Comparison of ENCODE assay signal across 8 mouse cellular contexts in genomic region chr11:106737178-106737621, GRCm38 (mm10). TPM values are rescaled to one million over a fixed set of nuclear protein-coding genes. Genes with fewer than 3 reads are reported as not detected.
DNase-seq lines count a peak whose midpoint lies in the region; ATAC-seq and TF ChIP-seq lines count a peak whose summit lies in the region.

No protein-coding gene starts in this region.

- no peaks in the 10 kb centered on the region for H3K9me3 ChIP-seq in embryonic facial prominence, embryonic 15.5 days (replicated peaks)
- H3K9me3 ChIP-seq in heart, postnatal 0 days (replicated peaks; ENCODE audit: control insufficient read depth, low read length), result no peaks in the 10 kb centered on the region
- H3K9me3 ChIP-seq in kidney, postnatal 0 days (replicated peaks; ENCODE audit: low read length), result no peaks in the 10 kb centered on the region
- H3K9me3 ChIP-seq in lung, postnatal 0 days (ENCODE audit: low read length), result no peaks in the 10 kb centered on the region

- H3K27ac ChIP-seq in embryonic facial prominence, embryonic 15.5 days (replicated peaks), result 0 out of 2 replicates have a peak overlapping the region, but pooled peaks have one; percentile 1
- peak overlapping the region; percentile 75 for H3K27ac ChIP-seq in heart, postnatal 0 days (ENCODE audit: low read depth)
- peak overlapping the region; percentile 19 for H3K27ac ChIP-seq in kidney, postnatal 0 days
- H3K27ac ChIP-seq in lung, postnatal 0 days (ENCODE audit: low read length), result peak overlapping the region; percentile 38; the same call in 1 of the 2 replicates

- no peak overlapping the region for H3K4me2 ChIP-seq in embryonic facial prominence, embryonic 15.5 days (replicated peaks)
- no peak overlapping the region for H3K4me2 ChIP-seq in heart, postnatal 0 days (ENCODE audit: low read depth, low read length)
- H3K4me2 ChIP-seq in kidney, postnatal 0 days (ENCODE audit: low read length), result no peak overlapping the region
- no peak overlapping the region for H3K4me2 ChIP-seq in lung, postnatal 0 days (replicated peaks; ENCODE audit: low read depth, low read length)

- peak; percentile 52; the same call in 1 of the 2 replicates for ATAC-seq in embryonic facial prominence, embryonic 15.5 days (ENCODE audit: insufficient number of reproducible peaks, low FRiP score, low TSS enrichment, low read depth)
- peak; percentile 63 for ATAC-seq in heart, postnatal 0 days (ENCODE audit: insufficient read depth, low read depth)
- no peak for ATAC-seq in kidney, postnatal 0 days (replicated peaks; ENCODE audit: low FRiP score, low read depth)
- ATAC-seq in lung, postnatal 0 days, result peak; percentile 70

- DNase-seq in adrenal gland, postnatal 36 days, result peak; percentile 34 to 42
- peak; percentile 52 for DNase-seq in heart, postnatal 0 days (ENCODE audit: low spot score)
- peak; percentile 62 for DNase-seq in kidney, postnatal 0 days (ENCODE audit: low spot score)
- peak; percentile 70 for DNase-seq in lung, postnatal 0 days (ENCODE audit: low spot score)
- peak; percentile 32 for DNase-seq in skeletal muscle tissue, adult 2 months (ENCODE audit: low read depth, low spot score)
- DNase-seq in urinary bladder, postnatal 14 days (ENCODE audit: low spot score), result no peak
- no peak for DNase-seq in cerebellum, adult 11-12 months

- no peak overlapping the region for H3K4me3 ChIP-seq in embryonic facial prominence, embryonic 15.5 days (replicated peaks)
- no peak overlapping the region for H3K4me3 ChIP-seq in heart, postnatal 0 days (ENCODE audit: low read depth, low read length)
- no peak overlapping the region for H3K4me3 ChIP-seq in kidney, postnatal 0 days (replicated peaks; ENCODE audit: low read depth, low read length)
- H3K4me3 ChIP-seq in lung, postnatal 0 days (ENCODE audit: low read depth, low read length), result no peak overlapping the region

- TF ChIP-seq EP300 in heart, postnatal 0 days (IDR thresholded peaks at IDR 0.05; ENCODE audit: low read depth), result no peak
- TF ChIP-seq EP300 in lung, postnatal 0 days (IDR thresholded peaks at IDR 0.05), result no peak

- 29% methylated on average over 12 of the region's 12 CpGs for WGBS in embryonic facial prominence, embryonic 15.5 days
- 48% methylated on average over 12 of the region's 12 CpGs for WGBS in heart, postnatal 0 days
- 21% methylated on average over 12 of the region's 12 CpGs for WGBS in kidney, postnatal 0 days
- 21% methylated on average over 12 of the region's 12 CpGs for WGBS in lung, postnatal 0 days

- no peak for TF ChIP-seq CTCF in heart, postnatal 0 days (IDR thresholded peaks at IDR 0.05; ENCODE audit: low read depth)
- TF ChIP-seq CTCF in kidney, postnatal 0 days (IDR thresholded peaks at IDR 0.05; ENCODE audit: low read depth), result no peak
- TF ChIP-seq CTCF in lung, postnatal 0 days (IDR thresholded peaks at IDR 0.05), result no peak

- no peaks in the 10 kb centered on the region for H3K36me3 ChIP-seq in embryonic facial prominence, embryonic 15.5 days
- no peaks in the 10 kb centered on the region for H3K36me3 ChIP-seq in heart, postnatal 0 days (replicated peaks; ENCODE audit: control insufficient read depth, insufficient read depth, low read length)
- H3K36me3 ChIP-seq in kidney, postnatal 0 days (ENCODE audit: insufficient read depth, low read length), result no peaks in the 10 kb centered on the region
- no peaks in the 10 kb centered on the region for H3K36me3 ChIP-seq in lung, postnatal 0 days (ENCODE audit: insufficient read depth, low read length)

- H3K4me1 ChIP-seq in embryonic facial prominence, embryonic 15.5 days, result peaks cover 4% of the 10 kb centered on the region; the same call in 1 of the 2 replicates
- H3K4me1 ChIP-seq in heart, postnatal 0 days (ENCODE audit: control insufficient read depth, insufficient read depth), result no peaks in the 10 kb centered on the region
- H3K4me1 ChIP-seq in kidney, postnatal 0 days (replicated peaks; ENCODE audit: insufficient read depth, low read length), result no peaks in the 10 kb centered on the region
- peaks cover 5% of the 10 kb centered on the region; the same call in 1 of the 2 replicates for H3K4me1 ChIP-seq in lung, postnatal 0 days (ENCODE audit: insufficient read depth, low read depth, low read length)

- H3K9ac ChIP-seq in embryonic facial prominence, embryonic 15.5 days, result no peak overlapping the region
- no peak overlapping the region for H3K9ac ChIP-seq in heart, postnatal 0 days (replicated peaks; ENCODE audit: low read depth, low read length)
- peak overlapping the region; percentile 35; the same call in 1 of the 2 replicates for H3K9ac ChIP-seq in kidney, postnatal 0 days (ENCODE audit: low read depth, low read length)
- no peak overlapping the region for H3K9ac ChIP-seq in lung, postnatal 0 days (replicated peaks; ENCODE audit: low read depth)

- no peaks in the 10 kb centered on the region for H3K27me3 ChIP-seq in embryonic facial prominence, embryonic 15.5 days
- no peaks in the 10 kb centered on the region for H3K27me3 ChIP-seq in heart, postnatal 0 days (ENCODE audit: control insufficient read depth, insufficient read depth, low read length)
- no peaks in the 10 kb centered on the region for H3K27me3 ChIP-seq in kidney, postnatal 0 days (ENCODE audit: insufficient read depth, low read length)
- no peaks in the 10 kb centered on the region for H3K27me3 ChIP-seq in lung, postnatal 0 days (replicated peaks; ENCODE audit: insufficient read depth, low read length)

RNA-seq across cellular contexts. Expression of gene Pecam1, which starts 13.2 kb away (rescaled TPM):
- total RNA-seq in adrenal gland, postnatal 36 days (2021), result 10 to 100 TPM; 71.1 to 90.8 TPM
- 43.6 and 43.7 TPM in 2 replicates for polyA plus RNA-seq in embryonic facial prominence, embryonic 15.5 days (2015; fragmentation: Nextera tagmentation; extraction: Ambion mirVana)
- 126 and 153 TPM in 2 replicates for total RNA-seq in heart, postnatal 0 days (2014; rRNA removed; ENCODE audit: low replicate concordance)
- 59.4 and 63.2 TPM in 2 replicates for polyA plus RNA-seq in heart, postnatal 0 days (2015; fragmentation: Nextera tagmentation; extraction: Ambion mirVana)
- 54.1 and 55.0 TPM in 2 replicates for polyA plus RNA-seq in kidney, postnatal 0 days (2015; fragmentation: Nextera tagmentation; extraction: Ambion mirVana)
- polyA plus RNA-seq in lung, postnatal 0 days (2015; fragmentation: Nextera tagmentation; extraction: Ambion mirVana), result 163 and 172 TPM in 2 replicates

RNA-seq across cellular contexts. Expression of gene Milr1, which starts 13.8 kb away (rescaled TPM):
- total RNA-seq in adrenal gland, postnatal 36 days (2021), result 1 to 10 TPM; 1.7 to 2.1 TPM
- polyA plus RNA-seq in embryonic facial prominence, embryonic 15.5 days (2015; fragmentation: Nextera tagmentation; extraction: Ambion mirVana), result 2.6 and 3.0 TPM in 2 replicates
- 0.15 TPM in 1 of 2 replicates, not detected in the other for total RNA-seq in heart, postnatal 0 days (2014; rRNA removed; ENCODE audit: low replicate concordance)
- 0.58 and 0.83 TPM in 2 replicates for polyA plus RNA-seq in heart, postnatal 0 days (2015; fragmentation: Nextera tagmentation; extraction: Ambion mirVana)
- polyA plus RNA-seq in kidney, postnatal 0 days (2015; fragmentation: Nextera tagmentation; extraction: Ambion mirVana), result 0.78 and 0.89 TPM in 2 replicates
- 2.5 and 4.1 TPM in 2 replicates for polyA plus RNA-seq in lung, postnatal 0 days (2015; fragmentation: Nextera tagmentation; extraction: Ambion mirVana)

RNA-seq across cellular contexts. Expression of gene Polg2, which starts 42.1 kb away (rescaled TPM):
- total RNA-seq in adrenal gland, postnatal 36 days (2021), result 1 to 10 TPM; 3.9 to 7.5 TPM
- polyA plus RNA-seq in embryonic facial prominence, embryonic 15.5 days (2015; fragmentation: Nextera tagmentation; extraction: Ambion mirVana), result 12.7 and 13.8 TPM in 2 replicates
- total RNA-seq in heart, postnatal 0 days (2014; rRNA removed; ENCODE audit: low replicate concordance), result 1.1 and 6.3 TPM in 2 replicates
- polyA plus RNA-seq in heart, postnatal 0 days (2015; fragmentation: Nextera tagmentation; extraction: Ambion mirVana), result 6.5 and 7.2 TPM in 2 replicates
- polyA plus RNA-seq in kidney, postnatal 0 days (2015; fragmentation: Nextera tagmentation; extraction: Ambion mirVana), result 11.1 and 11.9 TPM in 2 replicates
- polyA plus RNA-seq in lung, postnatal 0 days (2015; fragmentation: Nextera tagmentation; extraction: Ambion mirVana), result 9.0 and 9.1 TPM in 2 replicates

RNA-seq across cellular contexts. Expression of gene Ddx5, which starts 51.8 kb away (rescaled TPM):
- total RNA-seq in adrenal gland, postnatal 36 days (2021), result 100 to 1,000 TPM; 752 to 850 TPM
- polyA plus RNA-seq in embryonic facial prominence, embryonic 15.5 days (2015; fragmentation: Nextera tagmentation; extraction: Ambion mirVana), result 297 and 314 TPM in 2 replicates
- 267 and 282 TPM in 2 replicates for total RNA-seq in heart, postnatal 0 days (2014; rRNA removed; ENCODE audit: low replicate concordance)
- polyA plus RNA-seq in heart, postnatal 0 days (2015; fragmentation: Nextera tagmentation; extraction: Ambion mirVana), result 165 and 173 TPM in 2 replicates
- 297 and 309 TPM in 2 replicates for polyA plus RNA-seq in kidney, postnatal 0 days (2015; fragmentation: Nextera tagmentation; extraction: Ambion mirVana)
- polyA plus RNA-seq in lung, postnatal 0 days (2015; fragmentation: Nextera tagmentation; extraction: Ambion mirVana), result 296 and 352 TPM in 2 replicates

RNA-seq across cellular contexts. Expression of gene Cep95, which starts 51.9 kb away (rescaled TPM):
- 10 to 100 TPM in 1 of 2 experiments, 1 to 10 TPM in 1; 6.5 to 10.9 TPM for total RNA-seq in adrenal gland, postnatal 36 days (2021)
- polyA plus RNA-seq in embryonic facial prominence, embryonic 15.5 days (2015; fragmentation: Nextera tagmentation; extraction: Ambion mirVana), result 23.1 and 23.6 TPM in 2 replicates
- 3.6 and 4.8 TPM in 2 replicates for total RNA-seq in heart, postnatal 0 days (2014; rRNA removed; ENCODE audit: low replicate concordance)
- polyA plus RNA-seq in heart, postnatal 0 days (2015; fragmentation: Nextera tagmentation; extraction: Ambion mirVana), result 8.2 and 9.2 TPM in 2 replicates
- polyA plus RNA-seq in kidney, postnatal 0 days (2015; fragmentation: Nextera tagmentation; extraction: Ambion mirVana), result 12.7 and 13.8 TPM in 2 replicates
- polyA plus RNA-seq in lung, postnatal 0 days (2015; fragmentation: Nextera tagmentation; extraction: Ambion mirVana), result 9.5 and 12.1 TPM in 2 replicates

Comparison
In these comparisons a context has a peak if more than half of its experiments do, and no peak if none do; other contexts are left out.
1. DNase-seq: peak in adrenal gland, postnatal 36 days (2 of 2), heart, postnatal 0 days (single experiment), kidney, postnatal 0 days (single experiment), lung, postnatal 0 days (single experiment) and skeletal muscle tissue, adult 2 months (single experiment); none in urinary bladder, postnatal 14 days (single experiment) and cerebellum, adult 11-12 months (single experiment).
2. H3K27ac ChIP-seq: peak in every context shown above with its lines; median percentile 75 in heart, postnatal 0 days; 38 in lung, postnatal 0 days; 19 in kidney, postnatal 0 days; 1 in embryonic facial prominence, embryonic 15.5 days.